Mouse (Mus musculus) embryonic facial prominence, embryonic 10.5 days (tissue): Measurements from ENCODE around the gene Grk3. TPM values are rescaled to one million over a fixed set of nuclear protein-coding genes. Genes with fewer than 3 reads are reported as not detected.
A peak's percentile ranks its signal among the peaks of the same experiment; 100 is the strongest.

Experiments
- DNase-seq: peaks from one replicate; pipeline ENCODE4 v3.0.0-alpha.2; 2017; ENCODE audit warnings: low spot score
- H3K27ac ChIP-seq: fragments of 300-500 bp; sonication (generic); replicated peaks from 2 replicates; pipeline ENCODE4 v1.5.1; 2016; ENCODE audit warnings: mild to moderate bottlenecking
- H3K27me3 ChIP-seq: fragments of 300-500 bp; sonication (generic); replicated peaks from 2 replicates; pipeline ENCODE4 v1.6.1; 2016; ENCODE audit warnings: low read depth, mild to moderate bottlenecking; ENCODE audit not compliant: poor library complexity, severe bottlenecking
- H3K36me3 ChIP-seq: fragments of 300-500 bp; sonication (generic); replicated peaks from 2 replicates; pipeline ENCODE4 v1.6.1; 2016; ENCODE audit warnings: mild to moderate bottlenecking, moderate library complexity
- H3K4me1 ChIP-seq: fragments of 300-500 bp; sonication (generic); 2 replicates; pipeline ENCODE4 v1.6.1; 2016
- H3K4me3 ChIP-seq: fragments of 300-500 bp; sonication (generic); 2 replicates; pipeline ENCODE4 v1.5.1; 2016; ENCODE audit warnings: mild to moderate bottlenecking, moderate library complexity
- H3K9me3 ChIP-seq: fragments of 300-500 bp; sonication (generic); 2 replicates; pipeline ENCODE4 v1.6.1; 2016; ENCODE audit warnings: mild to moderate bottlenecking
- WGBS: fragments of 180-500 bp; shearing (Covaris S2); methylation state at CpG from one replicate; pipeline ENCODE4 v1.1.7; 2016; 5-methylcytosine and 5-hydroxymethylcytosine counted together
- polyA plus RNA-seq: library from polyadenylated mRNA; unstranded; fragments of >200 nt; fragmentation: Nextera tagmentation; extraction: Ambion mirVana; gene quantifications from 2 replicates; pipeline ENCODE4 v1.2.1, GENCODE M21; 2016

Gene Grk3
- polyA plus RNA-seq, result 5.9 and 6.0 TPM in 2 replicates

DNA sequence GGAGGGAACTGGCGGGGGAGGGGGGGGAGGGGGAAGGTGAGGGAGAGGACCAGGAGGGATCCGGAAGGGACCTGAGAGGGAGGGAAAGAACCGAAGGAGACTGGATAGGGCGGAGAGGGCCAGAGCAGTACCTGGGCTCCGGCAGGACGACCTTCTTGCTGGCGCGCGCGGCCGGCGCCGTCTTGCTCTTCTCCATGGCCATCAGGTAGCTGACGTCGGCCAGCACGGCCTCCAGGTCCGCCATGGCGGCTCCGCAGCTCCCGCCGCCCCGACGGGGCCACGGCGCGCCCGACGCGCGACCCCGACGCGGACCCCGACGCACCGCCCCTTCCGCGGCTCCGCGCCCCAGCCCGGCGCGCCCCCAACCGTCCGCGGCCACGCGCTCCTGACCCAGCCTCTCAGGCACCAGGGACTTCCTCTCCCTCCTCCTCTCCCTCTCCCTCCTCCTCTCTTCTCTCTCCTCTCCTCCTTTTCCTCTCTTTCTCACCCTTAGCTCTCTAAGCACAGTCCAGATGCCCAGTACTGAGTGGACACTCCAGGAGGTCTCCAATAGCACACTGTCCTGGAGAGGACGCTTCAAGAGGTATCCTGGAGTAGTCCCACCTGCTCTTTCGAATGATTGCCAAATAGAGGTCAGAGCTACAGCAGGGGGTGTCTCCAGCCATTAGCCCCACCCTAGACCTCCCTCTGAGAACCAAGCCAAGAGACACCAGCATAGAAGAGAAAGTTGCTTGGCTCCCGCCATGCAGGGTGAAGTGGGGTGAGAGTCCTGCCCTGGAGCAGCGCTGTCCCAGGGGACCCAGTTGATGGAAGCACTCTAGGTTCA is at the start of gene Grk3:
Grk3 (minus strand) TSS at position 556 of the 826 bp plus-strand sequence.
- H3K27ac ChIP-seq, result peak within 1 kb of the TSS; percentile 83
- H3K27me3 ChIP-seq, result peaks cover 38% of the 10 kb centered on the region
- no peaks in the 10 kb centered on the region for H3K36me3 ChIP-seq
- H3K4me3 ChIP-seq, result peak within 1 kb of the TSS; percentile 74
- 3% methylated on average over 52 of the region's 52 CpGs for WGBS
- H3K4me1 ChIP-seq, result peaks cover 28% of the 10 kb centered on the region
- no peaks in the 10 kb centered on the region for H3K9me3 ChIP-seq
- peak; percentile 81 for DNase-seq

DNA sequence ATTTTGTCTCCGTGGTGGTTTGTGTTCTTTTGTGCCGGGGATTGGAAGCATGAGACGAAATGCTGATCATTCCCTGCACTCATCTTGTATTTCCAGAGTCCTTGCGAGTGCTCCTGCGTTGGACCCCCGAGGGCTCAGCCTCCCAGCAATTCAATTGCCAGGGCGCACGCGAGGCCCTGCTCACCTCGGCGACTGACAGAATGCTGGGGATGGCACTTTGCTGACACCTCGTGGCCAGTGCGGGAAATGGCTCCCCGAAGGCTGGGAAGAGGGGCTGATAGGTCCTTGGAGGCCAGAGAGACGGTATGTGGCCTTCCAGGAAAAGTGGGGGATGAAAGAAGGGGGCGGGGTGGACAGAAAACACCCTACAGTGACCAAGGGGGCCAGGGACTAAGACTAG is 38.7 kb upstream of the Grk3 start:
- Histone ChIP-seq H3K36me3 (no peaks in the 10 kb centered on the region), H3K27me3 (peaks cover 16% of the 10 kb centered on the region; the same call in 1 of the 2 replicates), H3K4me1 (no peaks in the 10 kb centered on the region; the same call in 1 of the 2 replicates), H3K9me3 (0 out of 2 replicates have a peak, but pooled peaks cover 4% of the 10 kb centered on the region), H3K4me3 (no peak overlapping the region), H3K27ac (no peak overlapping the region)
- 5% methylated on average over 16 of the region's 16 CpGs for WGBS
- DNase-seq, result peak; percentile 87

DNA sequence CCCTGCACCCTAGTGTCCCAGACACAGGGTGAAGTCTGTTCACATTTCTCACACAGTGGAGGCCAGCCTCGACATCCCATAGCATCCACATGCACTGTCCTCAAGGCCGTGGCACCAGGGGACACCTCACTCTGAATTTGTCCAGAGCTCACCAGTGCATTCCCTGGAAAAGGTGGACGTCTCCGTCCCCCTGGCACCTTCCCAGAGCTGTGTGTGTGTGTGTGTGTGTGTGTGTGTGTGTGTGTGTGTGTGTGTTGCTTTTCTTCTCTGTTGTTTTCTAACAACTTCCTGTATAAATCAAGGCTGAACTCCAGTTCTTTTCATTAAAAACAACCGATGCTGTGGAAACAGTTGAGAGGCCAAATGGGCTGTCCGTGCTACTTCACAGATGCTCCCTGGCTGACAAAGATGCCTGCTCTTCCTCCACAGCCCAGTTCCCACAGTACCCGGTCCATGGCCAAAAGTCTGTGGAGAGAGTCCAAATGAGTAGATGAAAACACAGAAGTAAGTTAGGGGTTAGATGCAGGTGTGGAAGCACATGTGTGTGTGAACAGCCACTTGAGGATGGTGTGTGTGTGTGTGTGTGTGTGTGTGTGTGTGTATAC is 35.1 kb upstream of the Grk3 start:
- Histone ChIP-seq H3K4me3 (no peak overlapping the region), H3K27ac (no peak overlapping the region), H3K9me3 (0 out of 2 replicates have a peak, but pooled peaks cover 4% of the 10 kb centered on the region), H3K27me3 (peaks cover 16% of the 10 kb centered on the region; the same call in 1 of the 2 replicates), H3K36me3 (no peaks in the 10 kb centered on the region), H3K4me1 (no peaks in the 10 kb centered on the region; the same call in 1 of the 2 replicates)
- DNase-seq, result no peak
- 75% methylated on average over 7 of the region's 7 CpGs for WGBS

DNA sequence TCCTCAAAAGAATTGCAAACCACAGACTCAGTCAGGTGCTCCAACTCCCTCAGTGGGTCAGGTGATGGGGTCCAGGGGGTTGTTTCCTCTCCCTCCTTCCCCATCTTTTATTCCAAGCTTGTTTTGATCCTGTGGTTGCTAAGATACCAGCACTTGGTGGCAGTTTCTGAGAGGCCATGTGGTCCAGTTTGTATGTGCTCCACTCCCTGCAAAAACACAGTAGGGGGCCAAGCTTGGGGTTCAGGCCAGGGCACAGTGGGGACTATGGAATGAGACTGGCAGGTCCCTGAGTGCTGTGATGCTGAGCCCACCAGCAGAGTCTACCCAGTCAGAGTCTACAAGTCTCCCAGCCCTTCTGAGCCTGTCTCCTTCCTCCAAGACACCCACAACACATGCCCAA is 34.3 kb upstream of the Grk3 start:
- no peak for DNase-seq
- H3K4me3 ChIP-seq, result no peak overlapping the region
- no peaks in the 10 kb centered on the region; the same call in 1 of the 2 replicates for H3K4me1 ChIP-seq
- no peaks in the 10 kb centered on the region for H3K36me3 ChIP-seq
- H3K9me3 ChIP-seq, result 0 out of 2 replicates have a peak, but pooled peaks cover 4% of the 10 kb centered on the region
- H3K27ac ChIP-seq, result no peak overlapping the region
- peaks cover 14% of the 10 kb centered on the region; the same call in 1 of the 2 replicates for H3K27me3 ChIP-seq

DNA sequence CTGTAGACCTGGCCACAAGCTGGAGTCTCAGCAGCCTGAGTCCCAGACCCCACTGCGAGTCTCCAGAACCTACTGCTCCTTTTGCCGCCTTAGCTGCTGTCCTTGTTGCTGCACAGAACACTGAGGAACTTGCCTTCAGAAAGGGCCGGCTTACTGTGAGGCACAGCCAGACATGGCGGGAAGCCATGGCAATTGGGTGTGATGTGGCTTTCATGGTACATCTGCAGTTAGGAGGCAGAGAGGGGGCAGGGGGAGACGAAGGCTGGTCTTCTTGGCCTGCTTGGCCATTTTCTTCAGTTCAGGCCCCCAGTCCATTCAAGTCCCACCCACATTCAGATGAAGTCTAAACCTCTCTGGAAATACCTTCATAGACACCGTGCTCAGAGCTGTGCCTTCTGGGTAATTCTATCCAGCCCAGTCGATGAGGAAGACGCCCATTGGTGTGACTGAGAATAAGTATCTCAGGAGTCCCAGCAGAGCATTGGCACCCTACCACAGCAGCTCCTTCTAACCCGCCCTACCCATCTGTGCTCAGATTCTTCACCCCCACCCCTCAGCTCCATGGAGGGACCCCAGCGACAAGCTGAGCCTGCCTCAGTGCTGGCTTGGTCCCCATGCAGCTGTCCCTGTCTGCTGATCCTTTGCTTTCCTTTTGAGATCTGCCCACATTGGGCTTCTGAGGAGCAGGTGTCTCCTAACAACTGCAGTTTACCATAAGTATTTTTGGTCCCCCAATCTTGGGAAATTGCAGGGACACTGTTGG is 30.1 kb upstream of the Grk3 start:
- WGBS, result 88% methylated on average over 10 of the region's 10 CpGs
- no peak overlapping the region for H3K4me3 ChIP-seq
- H3K4me1 ChIP-seq, result peaks cover 17% of the 10 kb centered on the region
- no peak for DNase-seq
- no peaks in the 10 kb centered on the region for H3K36me3 ChIP-seq
- 0 out of 2 replicates have a peak overlapping the region, but pooled peaks have one; percentile 15 for H3K27ac ChIP-seq
- H3K9me3 ChIP-seq, result no peaks in the 10 kb centered on the region
- H3K27me3 ChIP-seq, result no peaks in the 10 kb centered on the region

DNA sequence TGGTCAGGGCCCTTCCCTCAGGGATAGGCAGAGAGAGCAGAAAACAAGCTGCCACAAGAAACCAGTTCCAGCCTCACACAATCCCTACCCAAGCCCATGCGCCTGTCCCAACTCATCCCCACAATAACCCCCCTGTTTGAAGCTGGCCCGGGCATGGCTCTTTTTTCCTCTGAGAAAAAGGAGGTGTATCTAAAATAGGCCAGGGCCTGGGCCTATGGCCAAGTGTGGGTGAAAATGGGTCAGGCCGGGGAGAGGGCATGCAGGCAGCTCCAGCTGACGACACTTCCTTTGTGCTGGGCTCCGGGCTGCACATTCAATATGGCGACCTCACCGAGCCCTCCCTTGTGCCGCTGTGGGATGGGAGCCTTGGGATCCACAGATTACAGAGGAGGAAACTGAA is 27.9 kb upstream of the Grk3 start:
- Histone ChIP-seq H3K27me3 (no peaks in the 10 kb centered on the region), H3K27ac (no peak overlapping the region; the same call in 1 of the 2 replicates), H3K9me3 (no peaks in the 10 kb centered on the region), H3K4me1 (peaks cover 20% of the 10 kb centered on the region), H3K36me3 (no peaks in the 10 kb centered on the region), H3K4me3 (no peak overlapping the region)
- 92% methylated on average over 8 of the region's 8 CpGs for WGBS
- no peak for DNase-seq

DNA sequence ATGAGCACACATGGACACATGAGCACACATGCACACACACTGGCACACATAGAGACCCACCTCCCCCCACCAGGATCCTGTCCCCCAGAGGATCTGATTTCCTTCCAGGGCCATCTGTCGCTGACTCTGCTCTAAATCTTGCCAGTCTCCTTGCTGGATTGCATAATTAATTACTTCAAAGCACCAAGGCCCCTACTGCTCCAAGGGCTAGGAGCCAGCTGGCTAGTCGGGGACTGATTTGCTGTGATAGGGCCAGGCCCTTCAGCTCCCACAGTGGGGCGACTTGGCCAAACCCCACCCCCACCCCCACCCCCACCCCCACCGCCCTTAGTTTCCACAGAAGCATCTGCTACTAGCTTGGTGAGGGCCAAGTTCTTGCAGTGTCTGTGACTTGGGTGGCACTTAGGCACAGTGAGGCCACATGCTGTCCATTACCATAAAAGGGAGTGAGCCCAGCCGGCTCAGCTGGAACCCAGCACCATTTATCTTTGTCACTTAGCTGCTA is 26.0 kb upstream of the Grk3 start:
- Histone ChIP-seq H3K27ac (peak overlapping the region; percentile 49), H3K36me3 (no peaks in the 10 kb centered on the region), H3K4me3 (no peak overlapping the region), H3K27me3 (no peaks in the 10 kb centered on the region), H3K9me3 (no peaks in the 10 kb centered on the region), H3K4me1 (peaks cover 22% of the 10 kb centered on the region)
- WGBS, result 22% methylated on average over 5 of the region's 5 CpGs
- DNase-seq, result peak; percentile 45

DNA sequence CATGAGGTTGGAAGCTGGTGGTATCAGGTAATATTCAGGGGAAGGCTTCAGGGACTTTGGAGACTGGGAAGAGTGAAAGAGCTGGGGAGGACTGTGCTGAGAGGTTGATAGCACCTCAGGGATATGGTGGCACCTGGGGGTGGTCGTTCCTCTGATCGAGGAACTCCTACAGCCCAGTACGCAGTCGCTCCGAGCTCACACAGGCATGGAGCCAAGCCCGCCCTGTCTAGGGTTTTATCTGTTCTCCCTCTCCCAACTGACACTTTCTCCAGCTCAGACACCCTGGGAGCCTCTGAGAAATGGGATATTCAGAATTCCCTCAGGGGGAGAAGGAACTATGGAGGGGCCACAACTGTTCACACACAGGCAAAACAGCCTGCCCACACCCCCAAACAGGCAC is 25.2 kb upstream of the Grk3 start:
- 80% methylated on average over 6 of the region's 6 CpGs for WGBS
- no peaks in the 10 kb centered on the region for H3K36me3 ChIP-seq
- H3K4me1 ChIP-seq, result peaks cover 27% of the 10 kb centered on the region
- H3K27ac ChIP-seq, result peak overlapping the region; percentile 49
- DNase-seq, result no peak
- H3K27me3 ChIP-seq, result no peaks in the 10 kb centered on the region
- no peak overlapping the region for H3K4me3 ChIP-seq
- H3K9me3 ChIP-seq, result no peaks in the 10 kb centered on the region

DNA sequence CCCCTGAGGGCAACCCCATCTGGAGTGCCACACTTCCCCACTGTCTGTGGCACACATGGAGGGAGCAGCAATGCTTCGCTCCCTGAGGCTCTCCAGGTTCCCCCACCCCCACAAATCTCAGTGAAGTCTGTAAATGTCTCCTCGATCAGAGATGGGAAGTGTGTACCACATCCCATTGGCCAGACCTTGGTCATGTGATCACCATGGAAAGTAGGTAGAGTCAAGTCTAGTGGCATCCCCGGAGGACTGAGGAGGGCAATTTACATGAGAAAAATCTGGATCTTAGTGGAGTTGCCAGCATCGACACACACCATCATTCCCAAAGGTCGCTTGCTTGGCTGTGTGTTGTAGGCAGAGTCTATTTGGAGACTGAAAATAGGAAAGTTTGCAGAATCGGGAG is 23.0 kb upstream of the Grk3 start:
- H3K27ac ChIP-seq, result no peak overlapping the region
- no peaks in the 10 kb centered on the region for H3K9me3 ChIP-seq
- DNase-seq, result no peak
- no peak overlapping the region for H3K4me3 ChIP-seq
- 90% methylated on average over 6 of the region's 6 CpGs for WGBS
- H3K36me3 ChIP-seq, result no peaks in the 10 kb centered on the region
- no peaks in the 10 kb centered on the region for H3K27me3 ChIP-seq
- peaks cover 40% of the 10 kb centered on the region for H3K4me1 ChIP-seq

DNA sequence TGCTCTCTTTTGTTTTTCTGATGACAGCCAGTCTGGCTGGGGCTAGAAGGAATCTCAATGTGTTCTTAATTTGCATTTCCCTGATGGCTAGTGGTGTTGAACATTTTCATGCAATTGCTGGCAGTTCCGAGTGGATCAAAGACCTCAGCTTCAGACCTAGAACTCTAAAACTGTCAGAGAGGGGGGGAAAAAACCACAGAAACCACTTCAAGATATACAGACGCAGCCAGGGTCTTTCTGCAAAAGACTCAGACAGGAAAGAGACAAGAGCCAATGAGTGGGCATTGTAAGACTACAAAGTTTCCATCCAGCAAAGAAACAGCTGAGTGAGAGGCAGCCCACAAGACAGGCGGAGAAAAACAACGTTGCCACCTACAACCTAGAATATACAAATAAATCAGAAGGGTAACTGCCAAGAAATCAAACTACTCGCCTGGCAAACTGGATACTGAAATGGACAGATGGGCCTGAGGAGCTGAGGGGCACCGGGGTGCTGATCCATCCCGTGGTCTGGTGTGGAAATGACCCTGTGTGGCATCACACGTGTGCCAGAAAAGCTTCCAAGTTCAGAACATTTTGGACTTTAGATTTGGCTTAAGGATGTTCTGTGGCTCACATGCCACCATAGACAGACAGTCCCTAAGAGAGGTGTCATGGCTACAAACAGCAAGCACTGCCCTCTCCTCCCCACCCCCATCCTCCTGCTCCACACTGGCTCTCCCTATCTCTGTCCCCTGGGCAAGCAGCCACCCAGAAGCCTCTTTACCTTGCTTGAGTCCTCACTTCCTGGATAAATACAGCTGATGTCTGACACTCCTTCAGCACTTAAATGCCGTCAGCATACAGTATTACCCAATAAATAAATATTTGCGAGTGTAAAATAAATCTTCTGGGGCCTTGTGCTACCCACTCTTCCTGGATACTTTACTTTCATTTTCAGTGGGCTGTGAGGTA is 19.8 kb upstream of the Grk3 start:
- H3K27ac ChIP-seq, result no peak overlapping the region; the same call in 1 of the 2 replicates
- no peak for DNase-seq
- H3K36me3 ChIP-seq, result no peaks in the 10 kb centered on the region
- H3K27me3 ChIP-seq, result no peaks in the 10 kb centered on the region
- peaks cover 20% of the 10 kb centered on the region for H3K4me1 ChIP-seq
- H3K9me3 ChIP-seq, result no peaks in the 10 kb centered on the region
- no peak overlapping the region for H3K4me3 ChIP-seq
- 68% methylated on average over 10 of the region's 10 CpGs for WGBS

DNA sequence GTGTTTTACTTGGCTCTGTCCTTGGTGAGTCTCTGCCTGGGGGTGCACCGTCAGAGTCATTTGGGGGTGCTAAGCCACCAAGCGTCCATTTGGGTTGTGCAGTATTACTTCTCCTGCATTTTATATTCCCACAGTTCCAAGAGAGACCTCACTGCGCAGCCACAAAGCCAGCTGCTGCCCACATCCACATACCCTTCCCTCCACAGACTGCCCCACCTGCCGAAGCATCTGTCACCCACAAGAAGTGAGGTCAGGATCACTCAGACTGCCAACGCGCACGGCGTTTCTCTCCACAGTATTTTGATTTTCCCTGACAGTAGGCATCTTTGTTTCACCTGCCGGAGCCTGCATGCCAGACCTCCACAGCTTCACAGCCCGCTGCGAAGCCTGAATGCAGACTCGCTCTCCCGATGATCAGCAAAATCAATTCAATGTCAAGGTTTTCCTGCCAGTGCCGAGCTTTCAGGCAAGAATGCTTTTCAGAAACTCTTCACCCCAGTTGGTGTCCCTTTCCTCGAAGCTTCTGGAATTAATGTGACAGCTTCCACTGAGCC is 15.7 kb upstream of the Grk3 start:
- H3K4me3 ChIP-seq, result no peak overlapping the region
- H3K4me1 ChIP-seq, result peaks cover 15% of the 10 kb centered on the region
- H3K9me3 ChIP-seq, result no peaks in the 10 kb centered on the region
- no peak overlapping the region for H3K27ac ChIP-seq
- no peaks in the 10 kb centered on the region for H3K27me3 ChIP-seq
- no peak for DNase-seq
- no peaks in the 10 kb centered on the region for H3K36me3 ChIP-seq
- 77% methylated on average over 15 of the region's 15 CpGs for whole genome bisulfite sequencing
